Mouse (Mus musculus) MEL (cell line): ENCODE measurements at regions not wholly inside any gene's neighbourhood (a gene's known extent, or its start where the extent isn't known, plus 50 kb on each side); places are given as distances from the start of the nearest gene placed in this dataset.

Experiments
- CHD1 ChIP-seq: IDR thresholded peaks from 2 replicates; pipeline ENCODE4 v1.6.1; 2012; ENCODE audit warnings: low read depth, mild to moderate bottlenecking, inconsistent platforms, low read length, improper control_type of control experiment
- CTCF ChIP-seq, 3 experiments: IDR thresholded peaks in 2 of 3; conservative IDR thresholded peaks in 1 of 3; 2 replicates each; pipeline ENCODE4 v1.5.1; 2011 to 2012; ENCODE audit warnings: low read length in 3 of 3, low read depth in 2 of 3, mild to moderate bottlenecking in 2 of 3, improper control_type of control experiment in 1 of 3, inconsistent platforms in 1 of 3, mixed read lengths in 1 of 3, moderate library complexity in 1 of 3; ENCODE audit not compliant: control insufficient read depth in 1 of 3, insufficient read depth in 1 of 3, poor library complexity in 1 of 3, severe bottlenecking in 1 of 3
- EP300 ChIP-seq, 2 experiments: IDR thresholded peaks; 2 replicates each; pipeline ENCODE4 v1.6.1; 2011; ENCODE audit warnings: improper control_type of control experiment in 2 of 2, low read length in 2 of 2, low read depth in 1 of 2, mild to moderate bottlenecking in 1 of 2
- GATA1 ChIP-seq: IDR thresholded peaks from 2 replicates; pipeline ENCODE4 v1.6.1; 2011; ENCODE audit warnings: low read depth, low read length, improper control_type of control experiment
- MAX ChIP-seq: IDR thresholded peaks from 2 replicates; pipeline ENCODE4 v1.6.1; 2011; ENCODE audit warnings: low read length, improper control_type of control experiment
- MEF2A ChIP-seq: IDR thresholded peaks from 2 replicates; pipeline ENCODE4 v1.6.1; 2014; ENCODE audit warnings: low read depth, mild to moderate bottlenecking, inconsistent platforms, low read length, improper control_type of control experiment; ENCODE audit not compliant: poor library complexity, insufficient replicate concordance, severe bottlenecking; ENCODE audit errors: extremely low read depth
- NELFE ChIP-seq: IDR thresholded peaks from 2 replicates; pipeline ENCODE4 v1.6.1; 2011; ENCODE audit warnings: low read depth, low read length, improper control_type of control experiment
- POLR2A ChIP-seq, 2 experiments: IDR thresholded peaks; 2 replicates each; pipeline ENCODE4 v1.6.1; 2011 to 2012; ENCODE audit warnings: low read length in 2 of 2, mild to moderate bottlenecking in 2 of 2, control low read depth in 1 of 2, improper control_type of control experiment in 1 of 2, low read depth in 1 of 2, moderate library complexity in 1 of 2; ENCODE audit not compliant: control insufficient read depth in 1 of 2, insufficient read depth in 1 of 2, poor library complexity in 1 of 2
- RAD21 ChIP-seq: IDR thresholded peaks from 2 replicates; pipeline ENCODE4 v1.6.1; 2011; ENCODE audit warnings: mild to moderate bottlenecking, low read depth, low read length, improper control_type of control experiment
- TCF12 ChIP-seq: IDR thresholded peaks from 2 replicates; pipeline ENCODE4 v1.6.1; 2014; ENCODE audit warnings: low read depth, mild to moderate bottlenecking, inconsistent platforms, low read length, improper control_type of control experiment, moderate library complexity
- UBTF ChIP-seq: IDR thresholded peaks from 2 replicates; pipeline ENCODE4 v1.6.1; 2012; ENCODE audit warnings: low read depth, mild to moderate bottlenecking, inconsistent platforms, low read length, improper control_type of control experiment, moderate library complexity, borderline replicate concordance; ENCODE audit not compliant: insufficient read depth
- ZKSCAN1 ChIP-seq: IDR thresholded peaks from 2 replicates; pipeline ENCODE4 v1.6.1; 2012; ENCODE audit warnings: low read depth, mild to moderate bottlenecking, inconsistent platforms, low read length, improper control_type of control experiment, moderate library complexity
- ZNF384 ChIP-seq: IDR thresholded peaks from 2 replicates; pipeline ENCODE4 v1.6.1; 2012; ENCODE audit warnings: low read depth, mild to moderate bottlenecking, inconsistent platforms, low read length, improper control_type of control experiment

GRCm38 (mm10) chr12:71376446-71376845, 66.8 kb downstream of the Dact1 start:
- TF ChIP-seq EP300 (IDR thresholded peaks at IDR 0.05; ENCODE audit: low read depth in 1 of 2, low read length in 2 of 2) = no peak
- no peak for TF ChIP-seq UBTF
- TF ChIP-seq RAD21 = no peak
- no peak for TF ChIP-seq ZKSCAN1
- no peak for TF ChIP-seq POLR2A (IDR thresholded peaks at IDR 0.05; ENCODE audit: control insufficient read depth in 1 of 2, insufficient read depth in 1 of 2, low read depth in 1 of 2, low read length in 2 of 2, poor library complexity in 1 of 2)
- TF ChIP-seq CTCF (IDR thresholded peaks at IDR 0.05 in 2 of 3, conservative IDR thresholded peaks at IDR 0.05 in 1 of 3; ENCODE audit: control insufficient read depth in 1 of 3, insufficient read depth in 1 of 3, low read depth in 2 of 3, low read length in 3 of 3, poor library complexity in 1 of 3, severe bottlenecking in 1 of 3) = no peak
- TF ChIP-seq ZNF384 = no peak
- no peak for TF ChIP-seq MAX
- TF ChIP-seq TCF12 = no peak
- no peak for TF ChIP-seq MEF2A
- no peak for TF ChIP-seq NELFE
- no peak for TF ChIP-seq GATA1
- no peak for TF ChIP-seq CHD1
